In the genomic region with DNA sequence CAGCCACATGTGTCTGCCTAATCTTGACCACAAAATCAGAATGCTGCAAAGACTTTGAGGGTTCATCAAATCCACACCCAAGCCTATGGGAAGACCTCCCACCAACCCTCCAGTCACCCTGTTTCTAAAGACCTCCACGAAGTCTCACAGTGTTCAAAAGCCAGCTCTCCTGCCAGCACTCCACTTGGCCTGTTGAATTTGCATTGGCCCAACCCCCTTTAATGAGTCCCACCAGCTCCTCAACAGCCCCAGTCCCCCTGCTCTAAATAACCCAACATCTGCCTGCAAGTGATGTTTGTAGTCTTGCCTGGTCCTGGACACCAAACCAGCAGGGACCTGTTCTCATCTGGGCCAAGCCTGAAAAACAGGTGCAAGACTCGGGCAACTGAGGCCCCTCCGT, we compare ENCODE assay signal across 25 mouse cellular contexts.
DNase-seq lines count a peak whose midpoint lies in the region; ATAC-seq lines count a peak whose summit lies in the region.
"Had no signal": no experiment of that assay in that cellular context is flagged by ENCODE, and none has a peak within 500 bp of the region (broad histone marks: within the 10 kb centered on the region; RNA-seq: fewer than 3 reads in every experiment).

No protein-coding gene starts in this region.

- H3K27ac ChIP-seq in embryonic facial prominence, embryonic 11.5 days (replicated peaks; ENCODE audit: low read depth, low read length): no peak overlapping the region
- no peak overlapping the region for H3K27ac ChIP-seq in embryonic facial prominence, embryonic 10.5 days (replicated peaks)
- H3K27ac ChIP-seq in embryonic facial prominence, embryonic 13.5 days: no peak overlapping the region
- H3K27ac ChIP-seq in limb, embryonic 10.5 days: 0 out of 2 replicates have a peak overlapping the region, but pooled peaks have one; percentile 32
- no peak overlapping the region for H3K27ac ChIP-seq in limb, embryonic 15.5 days
- H3K27ac ChIP-seq: forebrain, embryonic 13.5 days; heart, embryonic 10.5 days; heart, embryonic 13.5 days; hindbrain, embryonic 14.5 days; hindbrain, postnatal 0 days had no signal

- no peak overlapping the region for H3K9ac ChIP-seq in embryonic facial prominence, embryonic 11.5 days (replicated peaks; ENCODE audit: low read length)
- H3K9ac ChIP-seq in embryonic facial prominence, embryonic 13.5 days: no peak overlapping the region
- no peak overlapping the region for H3K9ac ChIP-seq in limb, embryonic 15.5 days
- H3K9ac ChIP-seq: forebrain, embryonic 13.5 days; heart, embryonic 13.5 days; hindbrain, embryonic 14.5 days had no signal

- ATAC-seq in embryonic facial prominence, embryonic 11.5 days (replicated peaks; ENCODE audit: insufficient number of reproducible peaks, low FRiP score, low TSS enrichment, low read depth): 0 out of 2 replicates have a peak, but pooled peaks have one; percentile 26
- ATAC-seq in embryonic facial prominence, embryonic 13.5 days (ENCODE audit: insufficient number of reproducible peaks, insufficient read depth, low FRiP score, low TSS enrichment, low read depth): peak; percentile 72
- peak; percentile 61 for ATAC-seq in limb, embryonic 15.5 days (ENCODE audit: insufficient number of reproducible peaks, low FRiP score, low TSS enrichment, low read depth)
- ATAC-seq: forebrain, embryonic 13.5 days; forebrain, embryonic 16.5 days; hindbrain, postnatal 0 days; inflammation-experienced regulatory T-cells, adult 6 months had no signal

- no peaks in the 10 kb centered on the region for H3K36me3 ChIP-seq in embryonic facial prominence, embryonic 11.5 days (replicated peaks; ENCODE audit: control insufficient read depth, insufficient read depth, low read depth, low read length)
- no peaks in the 10 kb centered on the region for H3K36me3 ChIP-seq in embryonic facial prominence, embryonic 10.5 days (replicated peaks)
- no peaks in the 10 kb centered on the region for H3K36me3 ChIP-seq in embryonic facial prominence, embryonic 13.5 days
- no peaks in the 10 kb centered on the region for H3K36me3 ChIP-seq in limb, embryonic 10.5 days
- H3K36me3 ChIP-seq in limb, embryonic 15.5 days: no peaks in the 10 kb centered on the region
- H3K36me3 ChIP-seq: heart, embryonic 10.5 days; heart, embryonic 13.5 days had no signal

- 75% methylated on average over 3 of the region's 3 CpGs for WGBS in embryonic facial prominence, embryonic 11.5 days
- WGBS in embryonic facial prominence, embryonic 10.5 days: 83% methylated on average over 3 of the region's 3 CpGs
- 50% methylated on average over 3 of the region's 3 CpGs for WGBS in embryonic facial prominence, embryonic 13.5 days
- 55% methylated on average over 3 of the region's 3 CpGs for WGBS in limb, embryonic 10.5 days
- 43% methylated on average over 3 of the region's 3 CpGs for WGBS in limb, embryonic 15.5 days

- no peak for DNase-seq in embryonic facial prominence, embryonic 11.5 days (ENCODE audit: low spot score)
- DNase-seq in embryonic facial prominence, embryonic 10.5 days (ENCODE audit: low spot score): no peak
- peak; percentile 43 for DNase-seq in limb, embryonic 10.5 days (ENCODE audit: low spot score)
- DNase-seq in spleen, postnatal 10 days (ENCODE audit: low spot score in 2 of 2): no peak
- no peak for DNase-seq in T-cell, adult 2 months (ENCODE audit: low spot score)
- DNase-seq: adrenal gland, postnatal 10 days; adrenal gland, postnatal 36 days; cerebellum, adult 18-20 months; cerebellum, adult 9-10 months; cerebellum, postnatal 14 days; gastrocnemius, postnatal 10 days; gastrocnemius, postnatal 36 days; heart, adult 18-20 months; heart, postnatal 14 days; heart, postnatal 4 days had no signal

- no peak overlapping the region for H3K4me2 ChIP-seq in embryonic facial prominence, embryonic 11.5 days (ENCODE audit: low read depth, low read length)
- 0 out of 2 replicates have a peak overlapping the region, but pooled peaks have one; percentile 7 for H3K4me2 ChIP-seq in embryonic facial prominence, embryonic 13.5 days
- no peak overlapping the region for H3K4me2 ChIP-seq in limb, embryonic 15.5 days
- H3K4me2 ChIP-seq: forebrain, embryonic 13.5 days; heart, embryonic 13.5 days; hindbrain, embryonic 14.5 days had no signal

- H3K4me3 ChIP-seq in embryonic facial prominence, embryonic 11.5 days (ENCODE audit: low read depth, low read length): no peak overlapping the region
- no peak overlapping the region for H3K4me3 ChIP-seq in embryonic facial prominence, embryonic 10.5 days
- H3K4me3 ChIP-seq in embryonic facial prominence, embryonic 13.5 days: no peak overlapping the region
- H3K4me3 ChIP-seq in limb, embryonic 10.5 days: no peak overlapping the region
- H3K4me3 ChIP-seq in limb, embryonic 15.5 days: no peak overlapping the region
- H3K4me3 ChIP-seq: erythroblast, embryonic 14.5 days; forebrain, embryonic 13.5 days; heart, embryonic 10.5 days; heart, embryonic 13.5 days had no signal

- no peaks in the 10 kb centered on the region for H3K27me3 ChIP-seq in embryonic facial prominence, embryonic 11.5 days (ENCODE audit: control insufficient read depth, insufficient read depth, low read length)
- 0 out of 2 replicates have a peak, but pooled peaks cover 6% of the 10 kb centered on the region for H3K27me3 ChIP-seq in embryonic facial prominence, embryonic 10.5 days (replicated peaks; ENCODE audit: low read depth, poor library complexity, severe bottlenecking)
- H3K27me3 ChIP-seq in embryonic facial prominence, embryonic 13.5 days: 0 out of 2 replicates have a peak, but pooled peaks cover 6% of the 10 kb centered on the region
- H3K27me3 ChIP-seq in limb, embryonic 10.5 days (ENCODE audit: low read depth, poor library complexity, severe bottlenecking): peaks cover 37% of the 10 kb centered on the region; the same call in 1 of the 2 replicates
- H3K27me3 ChIP-seq in limb, embryonic 15.5 days: peaks cover 11% of the 10 kb centered on the region; the same call in 1 of the 2 replicates
- H3K27me3 ChIP-seq: forebrain, embryonic 13.5 days had no signal

- H3K4me1 ChIP-seq in embryonic facial prominence, embryonic 11.5 days (ENCODE audit: control insufficient read depth, insufficient read depth, low read length): no peaks in the 10 kb centered on the region
- no peaks in the 10 kb centered on the region for H3K4me1 ChIP-seq in embryonic facial prominence, embryonic 10.5 days
- peaks cover 6% of the 10 kb centered on the region; the same call in 1 of the 2 replicates for H3K4me1 ChIP-seq in embryonic facial prominence, embryonic 13.5 days
- H3K4me1 ChIP-seq in limb, embryonic 10.5 days: peaks cover 23% of the 10 kb centered on the region
- peaks cover 14% of the 10 kb centered on the region; the same call in 1 of the 2 replicates for H3K4me1 ChIP-seq in limb, embryonic 15.5 days
- H3K4me1 ChIP-seq: forebrain, embryonic 13.5 days; heart, embryonic 10.5 days; heart, embryonic 13.5 days had no signal

- no peaks in the 10 kb centered on the region for H3K9me3 ChIP-seq in embryonic facial prominence, embryonic 11.5 days (replicated peaks; ENCODE audit: control insufficient read depth, low read length)
- no peaks in the 10 kb centered on the region for H3K9me3 ChIP-seq in embryonic facial prominence, embryonic 10.5 days
- H3K9me3 ChIP-seq in embryonic facial prominence, embryonic 13.5 days: no peaks in the 10 kb centered on the region
- no peaks in the 10 kb centered on the region for H3K9me3 ChIP-seq in limb, embryonic 10.5 days (replicated peaks)
- H3K9me3 ChIP-seq in limb, embryonic 15.5 days: no peaks in the 10 kb centered on the region
- H3K9me3 ChIP-seq: forebrain, embryonic 13.5 days; heart, embryonic 10.5 days; heart, embryonic 13.5 days had no signal
